In genomic region chr6:94387648-94388047, GRCm38 (mm10) we compare ENCODE assay signal across 25 mouse cellular contexts.
A peak's percentile ranks its signal among the peaks of the same experiment; 100 is the strongest.
DNase-seq lines count a peak whose midpoint lies in the region; ATAC-seq and TF ChIP-seq lines count a peak whose summit lies in the region.
"Had no signal": no experiment of that assay in that cellular context is flagged by ENCODE, and none has a peak within 500 bp of the region (broad histone marks: within the 10 kb centered on the region; RNA-seq: fewer than 3 reads in every experiment).

No protein-coding gene starts in this region.

- intact Hi-C loops in heart, postnatal 36 days (cut with DNase I), result no loop called here
- intact Hi-C loops in heart, postnatal 25 days (cut with DNase I), result no loop called here

- no peak for TF ChIP-seq CTCF in heart, postnatal 0 days (IDR thresholded peaks at IDR 0.05; ENCODE audit: low read depth)

- DNase-seq in heart, postnatal 4 days, result no peak
- DNase-seq in heart, postnatal 36 days, result no peak
- peak; percentile 39 for DNase-seq in heart, postnatal 0 days (ENCODE audit: low spot score)
- DNase-seq in heart, postnatal 25 days (ENCODE audit: low spot score), result no peak
- no peak for DNase-seq in ovary, postnatal 14 days (ENCODE audit: low spot score)
- DNase-seq: adrenal gland, postnatal 10 days; adrenal gland, postnatal 36 days; B cell, adult 2 months; cerebellum, adult 18-20 months; cerebellum, adult 9-10 months; cerebellum, postnatal 14 days; gastrocnemius, postnatal 10 days; gastrocnemius, postnatal 36 days; kidney, adult 18-20 months; kidney, adult 9 months had no signal

- H3K27me3 ChIP-seq in heart, embryonic 11.5 days (ENCODE audit: control insufficient read depth, insufficient read depth, low read length), result no peaks in the 10 kb centered on the region
- no peaks in the 10 kb centered on the region for H3K27me3 ChIP-seq in heart, embryonic 14.5 days (ENCODE audit: control insufficient read depth, insufficient read depth, low read length)
- no peaks in the 10 kb centered on the region for H3K27me3 ChIP-seq in heart, postnatal 0 days (ENCODE audit: control insufficient read depth, insufficient read depth, low read length)
- H3K27me3 ChIP-seq: CH12.LX; forebrain, embryonic 13.5 days; hindbrain, embryonic 12.5 days; hindbrain, embryonic 15.5 days; Patski had no signal

- WGBS in heart, embryonic 11.5 days (ENCODE audit: insufficient replicate concordance), result 40% methylated on average over 2 of the region's 2 CpGs
- WGBS in heart, embryonic 14.5 days, result 14% methylated on average over 2 of the region's 2 CpGs
- 24% methylated on average over 2 of the region's 2 CpGs for WGBS in heart, postnatal 0 days

- 0 out of 2 replicates have a peak overlapping the region, but pooled peaks have one; percentile 1 for H3K4me2 ChIP-seq in heart, embryonic 11.5 days
- no peak overlapping the region for H3K4me2 ChIP-seq in heart, embryonic 14.5 days (ENCODE audit: low read length)
- H3K4me2 ChIP-seq in heart, postnatal 0 days (ENCODE audit: low read depth, low read length), result no peak overlapping the region
- H3K4me2 ChIP-seq: forebrain, embryonic 13.5 days; hindbrain, embryonic 12.5 days; hindbrain, embryonic 15.5 days had no signal

- peaks cover 32% of the 10 kb centered on the region for H3K4me1 ChIP-seq in heart, embryonic 11.5 days (ENCODE audit: control insufficient read depth, insufficient read depth, low read length)
- H3K4me1 ChIP-seq in heart, embryonic 14.5 days (ENCODE audit: control insufficient read depth in 2 of 2, insufficient read depth in 2 of 2, low read length in 2 of 2), result peaks cover 32 to 56% of the 10 kb centered on the region in 2 experiments
- peaks cover 53% of the 10 kb centered on the region for H3K4me1 ChIP-seq in heart, postnatal 0 days (ENCODE audit: control insufficient read depth, insufficient read depth)
- H3K4me1 ChIP-seq: forebrain, embryonic 10.5 days; forebrain, embryonic 13.5 days; hindbrain, embryonic 12.5 days; hindbrain, embryonic 15.5 days had no signal

- H3K4me3 ChIP-seq in heart, embryonic 11.5 days (ENCODE audit: low read depth, low read length), result no peak overlapping the region
- no peak overlapping the region for H3K4me3 ChIP-seq in heart, embryonic 14.5 days (ENCODE audit: control insufficient read depth in 1 of 2, insufficient read depth in 1 of 2, low read depth in 1 of 2, low read length in 2 of 2)
- no peak overlapping the region for H3K4me3 ChIP-seq in heart, postnatal 0 days (ENCODE audit: low read depth, low read length)
- H3K4me3 ChIP-seq: forebrain, embryonic 10.5 days; forebrain, embryonic 13.5 days; hindbrain, embryonic 12.5 days; hindbrain, embryonic 15.5 days had no signal

- H3K9me3 ChIP-seq in heart, embryonic 11.5 days (replicated peaks; ENCODE audit: control insufficient read depth, low read length), result no peaks in the 10 kb centered on the region
- peaks cover 8% of the 10 kb centered on the region; the same call in 1 of the 2 replicates for H3K9me3 ChIP-seq in heart, embryonic 14.5 days (ENCODE audit: control insufficient read depth, low read length)
- 0 out of 2 replicates have a peak, but pooled peaks cover 7% of the 10 kb centered on the region for H3K9me3 ChIP-seq in heart, postnatal 0 days (replicated peaks; ENCODE audit: control insufficient read depth, low read length)
- H3K9me3 ChIP-seq: forebrain, embryonic 10.5 days; hindbrain, embryonic 12.5 days; hindbrain, embryonic 15.5 days had no signal

- peak overlapping the region; percentile 36; the same call in 1 of the 2 replicates for H3K27ac ChIP-seq in heart, embryonic 11.5 days (ENCODE audit: low read depth, low read length)
- peak overlapping the region; percentile 77 to 80 for H3K27ac ChIP-seq in heart, embryonic 14.5 days (replicated peaks in 1 of 2; ENCODE audit: control insufficient read depth in 1 of 2, insufficient read depth in 1 of 2, low read depth in 2 of 2, low read length in 2 of 2)
- peak overlapping the region; percentile 60 for H3K27ac ChIP-seq in heart, postnatal 0 days (ENCODE audit: low read depth)
- H3K27ac ChIP-seq: forebrain, embryonic 10.5 days; forebrain, embryonic 13.5 days; hindbrain, embryonic 12.5 days; hindbrain, embryonic 15.5 days had no signal

- no peak for TF ChIP-seq EP300 in heart, postnatal 0 days (IDR thresholded peaks at IDR 0.05; ENCODE audit: low read depth)

- ATAC-seq in heart, embryonic 11.5 days (replicated peaks; ENCODE audit: insufficient number of reproducible peaks, low FRiP score, low TSS enrichment), result no peak
- peak; percentile 29; the same call in 1 of the 2 replicates for ATAC-seq in heart, embryonic 14.5 days (ENCODE audit: insufficient number of reproducible peaks, insufficient read depth, low FRiP score, low read depth)
- peak; percentile 58; the same call in 1 of the 2 replicates for ATAC-seq in heart, postnatal 0 days (ENCODE audit: insufficient read depth, low read depth)
- ATAC-seq: forebrain, embryonic 13.5 days; forebrain, embryonic 16.5 days; Patski had no signal

- H3K36me3 ChIP-seq in heart, embryonic 11.5 days (ENCODE audit: control insufficient read depth, insufficient read depth, low read length), result no peaks in the 10 kb centered on the region
- no peaks in the 10 kb centered on the region for H3K36me3 ChIP-seq in heart, embryonic 14.5 days (ENCODE audit: control insufficient read depth, insufficient read depth, low read length)
- no peaks in the 10 kb centered on the region for H3K36me3 ChIP-seq in heart, postnatal 0 days (replicated peaks; ENCODE audit: control insufficient read depth, insufficient read depth, low read length)
- H3K36me3 ChIP-seq: forebrain, embryonic 10.5 days; G1E; hindbrain, embryonic 12.5 days; hindbrain, embryonic 15.5 days had no signal

- H3K9ac ChIP-seq in heart, embryonic 11.5 days (ENCODE audit: low read depth, low read length), result no peak overlapping the region
- H3K9ac ChIP-seq in heart, embryonic 14.5 days (ENCODE audit: low read length), result no peak overlapping the region
- no peak overlapping the region for H3K9ac ChIP-seq in heart, postnatal 0 days (replicated peaks; ENCODE audit: low read depth, low read length)
- H3K9ac ChIP-seq: forebrain, embryonic 13.5 days; hindbrain, embryonic 12.5 days; hindbrain, embryonic 15.5 days had no signal
